Mouse (Mus musculus): ENCODE measurements at regions not wholly inside any gene's neighbourhood (a gene's known extent, or its start where the extent isn't known, plus 50 kb on each side); places are given as distances from the start of the nearest gene placed in this dataset.
A peak's percentile ranks its signal among the peaks of the same experiment; 100 is the strongest.

- DNase-seq (ENCODE audit: low read depth): no peak
Observed at GRCm38 (mm10) chr17:44420098-44421070, 232.0 kb downstream of the Clic5 start.

DNA sequence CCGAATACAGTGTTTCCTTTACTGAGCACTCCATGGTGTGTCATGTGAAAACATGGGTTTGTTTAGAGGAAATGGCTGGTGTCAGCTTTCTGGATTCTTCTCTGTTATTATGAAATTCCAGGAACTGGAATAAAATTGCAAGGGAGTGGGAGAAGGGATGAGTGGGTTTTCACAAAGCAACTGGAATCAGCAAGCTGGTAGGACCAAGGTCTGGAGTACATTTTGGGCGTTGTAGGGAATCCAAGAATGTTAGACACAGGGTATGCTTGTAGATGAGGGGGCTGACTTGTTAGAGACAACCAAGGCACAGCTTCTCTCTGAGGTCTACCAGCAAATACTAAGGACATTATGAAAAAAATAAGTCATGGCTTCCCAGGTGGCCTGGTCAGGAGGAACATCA is 233.8 kb downstream of the Clic5 start:
- DNase-seq (ENCODE audit: low read depth): no peak

GRCm38 (mm10) chr17:44422865-44423264 is 234.5 kb downstream of the Clic5 start:
- DNase-seq (ENCODE audit: low read depth): no peak

GRCm38 (mm10) chr17:44423471-44423985 is 235.1 kb downstream of the Clic5 start:
- no peak for DNase-seq (ENCODE audit: low read depth)

GRCm38 (mm10) chr17:44432524-44433295 is 244.3 kb downstream of the Clic5 start:
- DNase-seq (ENCODE audit: low read depth): peak; percentile 31

DNA sequence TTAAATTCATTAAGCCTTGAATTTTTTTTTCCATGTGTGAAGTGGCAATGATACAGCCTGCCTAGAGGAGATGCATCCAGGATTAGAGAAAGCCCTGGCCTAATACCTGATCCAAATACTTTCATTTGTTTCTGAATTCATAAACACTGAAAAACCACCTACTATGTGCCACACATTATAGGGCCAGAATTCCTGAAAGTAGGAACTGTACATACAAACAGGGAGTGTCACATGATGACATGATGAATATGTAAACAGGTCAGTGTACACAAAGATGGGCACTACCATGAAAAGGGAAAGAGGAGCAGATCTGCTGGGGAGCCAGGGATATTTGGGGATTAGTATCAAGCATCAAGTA is 244.9 kb downstream of the Clic5 start:
- DNase-seq (ENCODE audit: low read depth): no peak

GRCm38 (mm10) chr17:44436536-44437043 is 248.2 kb downstream of the Clic5 start:
- DNase-seq (ENCODE audit: low read depth): no peak

GRCm38 (mm10) chr17:44438526-44438925 is 250.1 kb downstream of the Clic5 start:
- DNase-seq (ENCODE audit: low read depth): no peak

- no peak for DNase-seq (ENCODE audit: low read depth)
Observed at GRCm38 (mm10) chr17:44443460-44443859, 255.1 kb downstream of the Clic5 start.

GRCm38 (mm10) chr17:44445361-44445760 is 257.0 kb downstream of the Clic5 start:
- DNase-seq (ENCODE audit: low read depth): no peak

All from c-Kit-positive CD71-negative TER-119-negative erythroid progenitor cells, embryonic 14.5 days (primary cell).